Mouse (Mus musculus) MEL (cell line): ENCODE measurements at regions not wholly inside any gene's neighbourhood (a gene's known extent, or its start where the extent isn't known, plus 50 kb on each side); places are given as distances from the start of the nearest gene placed in this dataset.

Experiments used
- DNase-seq: peaks from one replicate; pipeline ENCODE4 v3.0.0; 2011; ENCODE audit warnings: low read depth, low spot score
- H3K27ac ChIP-seq: 2 replicates; pipeline ENCODE4 v1.5.1; 2012; ENCODE audit warnings: low read depth, mild to moderate bottlenecking, control low read depth, low read length, moderate library complexity; ENCODE audit not compliant: control insufficient read depth
- H3K27me3 ChIP-seq, 2 experiments: fragments of 150-350 bp in 1 of 2; sonication (generic) in 1 of 2; 2 replicates each; pipeline ENCODE4 v1.6.1; 2012; ENCODE audit warnings: low read length in 2 of 2, mild to moderate bottlenecking in 2 of 2, improper control_type of control experiment in 1 of 2, moderate library complexity in 1 of 2; ENCODE audit not compliant: insufficient read depth in 2 of 2, control insufficient read depth in 1 of 2
- H3K36me3 ChIP-seq, 2 experiments: 2 replicates each; pipeline ENCODE4 v1.6.1; 2012 to 2014; ENCODE audit warnings: low read length in 2 of 2, improper control_type of control experiment in 1 of 2, inconsistent platforms in 1 of 2, mild to moderate bottlenecking in 1 of 2; ENCODE audit not compliant: insufficient read depth in 2 of 2, control insufficient read depth in 1 of 2
- H3K4me1 ChIP-seq, 2 experiments: fragments of 150-350 bp in 1 of 2; sonication (generic) in 1 of 2; 2 replicates each; pipeline ENCODE4 v1.6.1; 2012; ENCODE audit warnings: low read length in 2 of 2, improper control_type of control experiment in 1 of 2, mild to moderate bottlenecking in 1 of 2; ENCODE audit not compliant: insufficient read depth in 2 of 2, control insufficient read depth in 1 of 2
- H3K4me3 ChIP-seq, 2 experiments: fragments of 150-350 bp in 1 of 2; sonication (generic) in 1 of 2; 2 replicates each; pipeline ENCODE4 v1.5.1; 2012; ENCODE audit warnings: low read depth in 2 of 2, low read length in 2 of 2, mild to moderate bottlenecking in 2 of 2, moderate library complexity in 2 of 2, control low read depth in 1 of 2, improper control_type of control experiment in 1 of 2; ENCODE audit not compliant: control insufficient read depth in 1 of 2, insufficient read depth in 1 of 2
- H3K79me2 ChIP-seq: 2 replicates; pipeline ENCODE4 v1.6.1; 2012; ENCODE audit warnings: mild to moderate bottlenecking, low read length, moderate library complexity; ENCODE audit not compliant: control insufficient read depth, poor library complexity, insufficient read depth
- H3K9ac ChIP-seq: 2 replicates; pipeline ENCODE4 v1.6.1; 2012; ENCODE audit warnings: low read depth, mild to moderate bottlenecking, control low read depth, low read length, moderate library complexity; ENCODE audit not compliant: control insufficient read depth, poor library complexity, severe bottlenecking
- H3K9me3 ChIP-seq: fragments of 150-350 bp; sonication (generic); replicated peaks from 2 replicates; pipeline ENCODE4 v1.6.1; 2012; ENCODE audit warnings: mild to moderate bottlenecking, low read length, improper control_type of control experiment, moderate library complexity; ENCODE audit not compliant: insufficient read depth
- CHD1 ChIP-seq: IDR thresholded peaks from 2 replicates; pipeline ENCODE4 v1.6.1; 2012; ENCODE audit warnings: low read depth, mild to moderate bottlenecking, inconsistent platforms, low read length, improper control_type of control experiment
- CHD2 ChIP-seq: IDR thresholded peaks from 2 replicates; pipeline ENCODE4 v1.6.1; 2011; ENCODE audit warnings: low read length, improper control_type of control experiment
- ELF1 ChIP-seq: IDR thresholded peaks from 2 replicates; pipeline ENCODE4 v1.6.1; 2014; ENCODE audit warnings: low read depth, mild to moderate bottlenecking, inconsistent platforms, low read length, improper control_type of control experiment, moderate library complexity
- EP300 ChIP-seq, 2 experiments: IDR thresholded peaks; 2 replicates each; pipeline ENCODE4 v1.6.1; 2011; ENCODE audit warnings: improper control_type of control experiment in 2 of 2, low read length in 2 of 2, low read depth in 1 of 2, mild to moderate bottlenecking in 1 of 2
- ETS1 ChIP-seq: IDR thresholded peaks from 2 replicates; pipeline ENCODE4 v1.6.1; 2012; ENCODE audit warnings: low read depth, mild to moderate bottlenecking, inconsistent platforms, low read length, improper control_type of control experiment, moderate library complexity
- GATA1 ChIP-seq: IDR thresholded peaks from 2 replicates; pipeline ENCODE4 v1.6.1; 2011; ENCODE audit warnings: low read depth, low read length, improper control_type of control experiment
- HCFC1 ChIP-seq: IDR thresholded peaks from 2 replicates; pipeline ENCODE4 v1.6.1; 2012; ENCODE audit warnings: low read depth, mild to moderate bottlenecking, inconsistent platforms, low read length, improper control_type of control experiment, moderate library complexity
- KAT2A ChIP-seq: conservative IDR thresholded peaks from 2 replicates; pipeline ENCODE4 v1.6.1; 2012; ENCODE audit warnings: low read depth, low read length, improper control_type of control experiment, inconsistent platforms
- MAX ChIP-seq: IDR thresholded peaks from 2 replicates; pipeline ENCODE4 v1.6.1; 2011; ENCODE audit warnings: low read length, improper control_type of control experiment
- MAZ ChIP-seq: IDR thresholded peaks from 2 replicates; pipeline ENCODE4 v1.6.1; 2012; ENCODE audit warnings: low read depth, mild to moderate bottlenecking, inconsistent platforms, low read length, improper control_type of control experiment
- MEF2A ChIP-seq: IDR thresholded peaks from 2 replicates; pipeline ENCODE4 v1.6.1; 2014; ENCODE audit warnings: low read depth, mild to moderate bottlenecking, inconsistent platforms, low read length, improper control_type of control experiment; ENCODE audit not compliant: poor library complexity, insufficient replicate concordance, severe bottlenecking; ENCODE audit errors: extremely low read depth
- MYB ChIP-seq: IDR thresholded peaks from 2 replicates; pipeline ENCODE4 v1.6.1; 2011; ENCODE audit warnings: mild to moderate bottlenecking, low read depth, low read length, improper control_type of control experiment
- NELFE ChIP-seq: IDR thresholded peaks from 2 replicates; pipeline ENCODE4 v1.6.1; 2011; ENCODE audit warnings: low read depth, low read length, improper control_type of control experiment
- NRF1 ChIP-seq: IDR thresholded peaks from 2 replicates; pipeline ENCODE4 v1.6.1; 2014; ENCODE audit warnings: low read depth, mild to moderate bottlenecking, inconsistent platforms, low read length, improper control_type of control experiment, moderate library complexity; ENCODE audit not compliant: poor library complexity, insufficient read depth, severe bottlenecking
- POLR2A ChIP-seq, 2 experiments: IDR thresholded peaks; 2 replicates each; pipeline ENCODE4 v1.6.1; 2011 to 2012; ENCODE audit warnings: low read length in 2 of 2, mild to moderate bottlenecking in 2 of 2, control low read depth in 1 of 2, improper control_type of control experiment in 1 of 2, low read depth in 1 of 2, moderate library complexity in 1 of 2; ENCODE audit not compliant: control insufficient read depth in 1 of 2, insufficient read depth in 1 of 2, poor library complexity in 1 of 2
- POLR2AphosphoS2 ChIP-seq: IDR thresholded peaks from 2 replicates; pipeline ENCODE4 v1.6.1; 2011; ENCODE audit warnings: low read length, improper control_type of control experiment
- POLR2AphosphoS5 ChIP-seq: IDR thresholded peaks from 2 replicates; pipeline ENCODE4 v1.6.1; 2012; ENCODE audit warnings: low read depth, borderline replicate concordance, mild to moderate bottlenecking, inconsistent platforms, low read length, moderate library complexity, mixed read lengths
- RAD21 ChIP-seq: IDR thresholded peaks from 2 replicates; pipeline ENCODE4 v1.6.1; 2011; ENCODE audit warnings: mild to moderate bottlenecking, low read depth, low read length, improper control_type of control experiment
- SIN3A ChIP-seq: IDR thresholded peaks from 2 replicates; pipeline ENCODE4 v1.6.1; 2012; ENCODE audit warnings: low read length, improper control_type of control experiment, inconsistent platforms
- TAL1 ChIP-seq: IDR thresholded peaks from 2 replicates; pipeline ENCODE4 v1.6.1; 2012; ENCODE audit warnings: mild to moderate bottlenecking, inconsistent platforms, low read length, moderate library complexity, mixed read lengths
- USF2 ChIP-seq, 2 experiments: IDR thresholded peaks; 2 replicates each; pipeline ENCODE4 v1.6.1; 2011 to 2012; ENCODE audit warnings: improper control_type of control experiment in 2 of 2, low read length in 2 of 2, borderline replicate concordance in 1 of 2, inconsistent platforms in 1 of 2, low read depth in 1 of 2, mild to moderate bottlenecking in 1 of 2; ENCODE audit not compliant: insufficient read depth in 1 of 2
- ZC3H11A ChIP-seq: IDR thresholded peaks from 2 replicates; pipeline ENCODE4 v1.6.1; 2012; ENCODE audit warnings: low read depth, mild to moderate bottlenecking, inconsistent platforms, low read length, improper control_type of control experiment
- ZMIZ1 ChIP-seq: IDR thresholded peaks from 2 replicates; pipeline ENCODE4 v1.6.1; 2012; ENCODE audit warnings: low read depth, mild to moderate bottlenecking, inconsistent platforms, low read length, improper control_type of control experiment, moderate library complexity

GRCm38 (mm10) chr3:102648450-102648849, 85.9 kb upstream of the Tspan2 start:
- no peak for DNase-seq
- Histone ChIP-seq H3K9ac (no peak overlapping the region), H3K36me3 (no peaks in the 10 kb centered on the region), H3K9me3 (no peaks in the 10 kb centered on the region), H3K4me3 (no peak overlapping the region), H3K79me2 (no peaks in the 10 kb centered on the region), H3K27me3 (no peaks in the 10 kb centered on the region), H3K4me1 (no peaks in the 10 kb centered on the region), H3K27ac (no peak overlapping the region)
- no peak for TF ChIP-seq KAT2A
- TF ChIP-seq RAD21 = no peak
- TF ChIP-seq ZC3H11A = no peak
- no peak for TF ChIP-seq POLR2AphosphoS2
- no peak for TF ChIP-seq CHD1
- no peak for TF ChIP-seq MAZ
- TF ChIP-seq NELFE = no peak
- no peak for TF ChIP-seq MYB
- no peak for TF ChIP-seq MEF2A
- TF ChIP-seq CHD2 = no peak
- TF ChIP-seq TAL1 = no peak
- TF ChIP-seq ETS1 = no peak

- TF ChIP-seq CHD1 = no peak
- TF ChIP-seq CHD2 = no peak
- no peak for TF ChIP-seq ELF1
- no peak for TF ChIP-seq POLR2A (IDR thresholded peaks at IDR 0.05; ENCODE audit: control insufficient read depth in 1 of 2, insufficient read depth in 1 of 2, low read depth in 1 of 2, low read length in 2 of 2, poor library complexity in 1 of 2)
- TF ChIP-seq ZMIZ1 = no peak
- TF ChIP-seq NELFE = no peak
- no peak for TF ChIP-seq KAT2A
- TF ChIP-seq MAX = no peak
- no peak for TF ChIP-seq HCFC1
- no peaks in the 10 kb centered on the region for H3K4me1 ChIP-seq
- no peak overlapping the region for H3K27ac ChIP-seq
- H3K9ac ChIP-seq = no peak overlapping the region
- H3K36me3 ChIP-seq = no peaks in the 10 kb centered on the region
- no peaks in the 10 kb centered on the region for H3K9me3 ChIP-seq
- no peaks in the 10 kb centered on the region for H3K27me3 ChIP-seq
- no peak for DNase-seq
- H3K79me2 ChIP-seq = no peaks in the 10 kb centered on the region
- no peak overlapping the region for H3K4me3 ChIP-seq
Measured at GRCm38 (mm10) chr3:102654962-102655361, 79.4 kb upstream of the Tspan2 start.

- H3K9ac ChIP-seq = no peak overlapping the region
- TF ChIP-seq SIN3A = no peak
- TF ChIP-seq POLR2AphosphoS5 = no peak
- TF ChIP-seq GATA1 = no peak
- TF ChIP-seq USF2 (IDR thresholded peaks at IDR 0.05; ENCODE audit: borderline replicate concordance in 1 of 2, insufficient read depth in 1 of 2, low read depth in 1 of 2, low read length in 2 of 2) = no peak
- TF ChIP-seq NELFE = no peak
- no peak for TF ChIP-seq CHD2
- TF ChIP-seq NRF1 = no peak
- no peak for TF ChIP-seq EP300 (IDR thresholded peaks at IDR 0.05; ENCODE audit: low read depth in 1 of 2, low read length in 2 of 2)
- TF ChIP-seq HCFC1 = no peak
- TF ChIP-seq POLR2AphosphoS2 = no peak
- no peak for TF ChIP-seq RAD21
- TF ChIP-seq, all 39 proteins: peak for 0
- Histone ChIP-seq H3K27me3 (no peaks in the 10 kb centered on the region), H3K9me3 (no peaks in the 10 kb centered on the region), H3K4me3 (no peak overlapping the region), H3K36me3 (no peaks in the 10 kb centered on the region), H3K4me1 (no peaks in the 10 kb centered on the region), H3K79me2 (no peaks in the 10 kb centered on the region), H3K27ac (no peak overlapping the region)
- DNase-seq = no peak
Measured at GRCm38 (mm10) chr3:102657116-102657515, 77.2 kb upstream of the Tspan2 start.
